Mouse (Mus musculus) MEL-GATA-1-ER (cell line): ENCODE data around the gene Nav2.
A peak's percentile ranks its signal among the peaks of the same experiment; 100 is the strongest.

Experiments used
- DNase-seq: peaks from one replicate; pipeline ENCODE4 v3.0.0-alpha.2; 2012; ENCODE audit warnings: low read depth; ENCODE audit errors: extremely low read depth

The Nav2 gene

DNA sequence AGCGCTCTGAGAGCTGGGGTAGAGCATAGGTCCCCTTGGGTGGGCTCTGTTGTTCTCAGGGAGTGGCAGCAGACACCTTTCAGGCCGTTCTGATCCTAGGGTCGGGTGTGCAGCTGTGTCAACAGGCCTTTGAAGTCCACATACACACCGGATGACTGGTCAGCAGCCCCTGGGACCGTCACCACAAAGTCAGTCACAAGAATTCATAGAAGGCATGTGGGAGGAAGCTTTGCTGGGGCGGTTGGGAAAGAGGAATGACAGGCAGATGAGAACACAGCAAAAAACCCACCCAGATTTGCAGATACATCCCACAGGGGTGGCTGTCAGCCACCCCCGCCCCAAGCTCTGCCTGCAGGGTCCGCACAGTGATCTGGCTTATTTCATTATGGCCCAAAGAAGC is 20.5 kb upstream of the Nav2 start:
- no peak for DNase-seq

DNA sequence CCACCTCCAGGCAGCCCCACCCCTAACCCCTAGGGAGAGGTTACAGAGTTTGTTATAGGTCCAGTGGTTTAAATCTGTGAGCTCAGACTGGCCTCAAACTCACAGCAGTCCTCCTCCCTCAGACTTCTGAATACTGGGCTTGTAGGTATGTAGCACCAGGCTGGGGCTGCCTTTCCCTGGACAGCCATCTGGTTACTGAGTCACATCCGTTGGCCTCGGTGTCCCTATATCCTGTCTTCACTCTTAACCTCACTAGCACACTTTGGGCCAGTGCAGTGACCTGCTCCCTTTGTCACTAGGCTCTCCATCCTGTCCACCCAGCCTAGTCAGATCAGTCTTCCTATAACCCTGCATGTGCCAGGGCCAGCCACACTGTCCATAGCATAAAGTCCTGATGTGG is 19.8 kb upstream of the Nav2 start:
- DNase-seq: no peak

DNA sequence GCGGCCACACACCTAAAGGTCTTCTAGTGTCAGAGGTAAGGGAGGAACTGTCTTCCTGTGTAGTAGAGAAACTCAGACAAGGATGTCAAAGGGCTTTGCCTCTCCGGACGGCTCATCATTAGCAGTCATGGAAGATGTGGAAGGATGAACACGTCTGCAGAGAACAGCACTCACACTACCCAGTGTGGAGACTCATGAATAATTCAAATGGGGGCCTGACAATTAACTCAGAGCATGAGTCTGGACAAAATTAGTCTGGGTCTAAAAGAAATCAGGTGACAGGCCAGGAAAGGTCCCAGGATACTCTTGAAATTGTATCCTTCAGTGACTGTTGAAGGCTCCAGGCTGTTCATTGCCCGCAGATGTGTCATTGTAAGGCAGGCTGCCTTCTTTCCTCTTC is 17.5 kb upstream of the Nav2 start:
- DNase-seq: no peak

DNA sequence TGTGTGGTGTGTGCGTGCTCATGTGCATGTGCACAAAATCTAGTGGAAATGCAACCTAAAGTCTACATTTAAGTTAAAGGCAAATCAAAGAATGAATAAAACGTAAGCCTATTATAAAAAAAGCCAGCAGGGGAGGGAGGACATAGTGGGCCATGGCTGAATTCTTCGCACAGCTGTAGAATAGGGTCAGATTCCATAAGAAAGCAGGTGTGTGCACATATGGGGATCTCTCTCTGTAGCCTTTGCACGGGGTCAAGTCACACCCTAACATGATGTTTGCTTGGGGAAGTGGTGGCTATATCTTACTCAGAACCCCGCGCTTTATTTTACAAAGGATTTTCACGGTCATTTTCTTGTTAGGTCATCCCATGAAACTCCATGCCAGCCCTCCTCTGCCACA is 15.4 kb upstream of the Nav2 start:
- DNase-seq: no peak

DNA sequence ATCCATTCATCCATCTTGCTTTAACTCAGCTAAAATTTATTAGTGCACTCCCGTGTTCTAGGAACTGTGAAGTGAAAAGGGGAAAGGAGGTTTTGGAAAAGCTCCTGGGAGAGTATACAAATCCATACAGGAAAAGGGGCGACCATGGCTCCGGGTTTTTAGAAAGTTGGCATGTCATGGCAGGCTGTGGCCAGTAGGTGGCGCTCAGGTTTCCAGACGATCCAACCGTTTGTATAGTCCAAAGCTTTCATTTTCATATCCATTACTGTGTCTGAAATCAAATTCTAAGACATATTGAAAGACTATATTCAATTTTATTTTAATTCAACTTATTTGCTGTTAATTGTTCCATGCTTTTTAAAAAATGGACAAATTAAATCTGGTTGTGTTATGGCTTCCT is 14.4 kb upstream of the Nav2 start:
- DNase-seq: no peak

DNA sequence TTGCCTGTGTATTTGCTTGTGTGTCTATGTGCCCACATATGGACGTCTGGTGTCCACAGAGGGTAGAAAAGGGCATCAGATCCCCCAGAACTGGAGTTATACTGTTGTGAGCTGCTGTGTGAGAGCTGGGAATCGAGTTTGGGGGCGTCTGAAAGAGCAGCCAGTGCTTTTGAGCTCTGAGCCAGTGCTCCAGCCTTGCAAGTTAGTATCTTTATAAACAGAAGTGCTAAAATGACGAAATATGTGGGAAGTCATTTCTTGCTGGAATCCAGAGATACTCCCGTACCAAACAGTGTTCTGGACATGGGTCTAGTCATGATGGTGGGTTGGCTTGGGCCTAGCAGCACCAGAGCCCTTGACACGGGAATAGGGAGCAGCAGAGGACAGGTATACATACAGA is 13.8 kb upstream of the Nav2 start:
- no peak for DNase-seq

DNA sequence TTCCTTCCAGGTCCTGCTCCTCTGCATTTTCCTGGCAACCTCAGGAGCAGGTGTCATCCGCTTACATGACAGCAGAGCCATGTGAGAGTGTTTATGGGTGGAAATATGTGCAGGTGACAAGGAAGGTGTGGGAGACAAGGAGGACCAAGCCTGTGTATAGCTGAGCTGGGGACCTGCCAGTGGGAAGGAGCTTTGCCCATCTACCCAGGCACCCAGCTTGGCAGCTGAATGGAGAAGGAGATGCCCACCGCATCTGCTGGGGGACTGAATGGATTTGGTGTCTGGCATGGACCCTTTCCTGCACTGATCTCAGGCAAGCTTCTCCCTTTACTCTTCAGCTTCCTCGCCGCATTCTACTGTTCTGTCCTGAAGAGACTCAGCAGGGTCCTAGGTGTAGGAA is 13.0 kb upstream of the Nav2 start:
- DNase-seq: no peak

DNA sequence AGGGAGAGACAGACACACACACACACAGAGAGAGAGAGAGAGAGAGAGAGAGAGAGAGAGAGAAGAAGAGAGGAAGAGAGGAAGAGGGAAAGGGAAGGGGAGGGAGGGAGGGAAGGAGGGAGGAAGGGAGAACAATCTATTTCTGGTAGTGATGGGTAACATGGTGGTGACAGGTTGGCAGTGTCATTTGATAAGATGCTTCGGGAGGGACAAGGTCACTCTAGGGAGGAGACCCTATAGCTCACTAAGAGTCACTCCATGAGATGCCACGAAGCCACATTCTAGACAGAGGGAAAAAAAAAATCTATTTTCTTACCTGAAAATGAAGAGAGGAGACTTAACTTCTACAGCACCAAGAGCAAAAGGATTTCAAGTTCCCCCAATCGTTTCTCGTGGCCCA is 12.5 kb upstream of the Nav2 start:
- no peak for DNase-seq

DNA sequence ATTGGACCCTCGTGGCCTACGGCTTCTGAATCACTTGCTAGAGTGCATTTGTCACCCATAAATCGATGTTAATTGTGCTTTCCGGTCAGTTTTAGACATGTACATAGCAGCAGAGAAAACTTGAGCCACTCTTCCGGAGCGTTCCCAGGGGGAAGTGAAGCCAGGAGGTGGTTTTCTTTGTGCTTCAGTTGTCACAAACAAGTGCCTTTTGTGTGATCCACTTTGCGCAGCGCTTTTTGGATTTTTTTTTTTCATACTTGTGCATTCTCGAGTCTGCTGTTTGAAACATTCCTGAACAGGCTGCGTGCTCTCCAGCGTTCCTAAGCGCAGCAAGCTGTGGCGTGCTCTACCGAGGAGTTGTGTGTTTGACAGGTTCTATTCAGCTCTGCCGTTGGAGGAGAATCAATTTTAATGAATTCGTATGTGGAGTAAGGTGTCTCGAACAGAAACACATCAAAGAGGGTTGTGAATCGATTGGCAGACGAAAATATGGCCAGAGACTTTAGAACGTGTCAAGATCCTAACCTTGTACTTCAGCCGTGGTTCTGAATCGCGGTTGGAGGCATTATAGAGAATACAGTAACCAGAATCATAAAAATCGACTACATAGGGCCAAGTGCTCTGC is 10.9 kb upstream of the Nav2 start:
- DNase-seq: no peak

DNA sequence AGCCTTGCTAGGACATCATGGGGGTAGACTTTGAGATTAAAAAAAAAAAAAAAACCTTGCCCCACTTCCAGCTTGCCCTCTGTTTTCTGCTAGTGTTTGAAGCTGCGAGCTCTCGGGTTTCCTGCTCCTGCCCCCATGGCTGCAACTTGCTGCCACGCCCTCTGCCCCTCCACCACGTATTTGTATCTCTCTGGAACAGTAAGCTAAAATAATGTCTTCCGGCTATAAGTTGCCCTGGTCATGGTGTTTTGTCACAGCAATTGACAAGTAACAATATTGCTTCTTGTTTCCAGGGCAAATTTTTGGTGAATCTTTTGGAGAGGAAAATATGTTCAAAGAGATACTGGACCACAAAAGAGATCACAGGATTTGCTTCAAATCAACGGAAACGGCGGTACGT is 10.1 kb upstream of the Nav2 start:
- DNase-seq: no peak

DNA sequence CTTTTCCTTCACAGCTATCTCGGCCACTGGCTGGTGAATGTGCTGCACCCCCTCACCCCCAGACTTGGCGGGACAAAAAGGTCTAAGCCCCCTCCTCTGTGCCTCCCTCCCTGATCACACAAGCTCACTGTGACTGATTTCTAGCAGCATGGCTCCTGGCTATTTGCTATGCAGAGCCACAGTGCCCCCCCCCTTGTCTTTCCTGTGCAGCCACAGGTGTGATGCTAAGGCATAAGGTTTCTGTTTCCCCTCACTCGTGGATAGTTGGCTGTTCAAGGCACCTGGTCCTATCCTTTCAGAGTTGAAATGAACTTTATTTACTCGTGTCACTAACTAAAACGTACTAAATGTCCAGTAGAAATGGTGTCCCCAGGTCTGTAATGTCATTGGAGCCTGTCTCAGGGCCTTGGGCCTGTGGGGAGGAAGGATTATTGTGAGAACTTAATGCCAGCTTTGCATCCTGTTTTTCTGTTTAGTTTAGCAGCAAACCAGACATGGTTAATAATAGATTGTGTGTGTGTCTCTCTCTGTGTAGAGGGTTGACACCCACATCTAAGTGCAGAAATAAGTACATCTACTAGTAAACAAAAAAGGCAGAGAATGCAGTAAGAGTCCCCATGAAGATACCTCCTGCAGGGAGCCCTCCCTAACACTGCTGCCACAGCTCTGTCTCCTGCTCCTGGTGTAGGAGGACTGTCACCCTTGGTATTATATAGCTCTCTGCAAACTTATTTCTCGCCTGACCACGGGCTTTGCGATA is 7.9 kb upstream of the Nav2 start:
- DNase-seq: no peak

DNA sequence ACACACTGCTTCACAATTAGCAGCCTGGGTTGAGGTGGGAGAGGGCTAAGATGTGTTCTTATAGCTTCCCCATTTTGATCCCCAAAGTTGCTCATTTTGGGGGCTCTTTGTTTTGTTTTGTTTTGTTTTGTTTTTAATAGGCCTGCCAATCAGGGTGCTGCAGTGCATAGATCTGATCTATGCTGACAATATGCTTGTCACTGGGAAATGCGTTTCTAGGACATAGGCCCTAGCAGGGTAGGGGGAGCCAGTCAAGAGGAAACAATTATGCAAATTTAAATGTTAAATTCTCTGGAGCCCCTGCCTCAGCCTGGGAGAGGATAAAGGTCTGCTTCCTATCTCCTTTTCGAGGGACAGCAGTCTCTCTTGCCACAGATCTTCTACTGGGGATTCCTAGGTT is 6.1 kb upstream of the Nav2 start:
- DNase-seq: no peak

DNA sequence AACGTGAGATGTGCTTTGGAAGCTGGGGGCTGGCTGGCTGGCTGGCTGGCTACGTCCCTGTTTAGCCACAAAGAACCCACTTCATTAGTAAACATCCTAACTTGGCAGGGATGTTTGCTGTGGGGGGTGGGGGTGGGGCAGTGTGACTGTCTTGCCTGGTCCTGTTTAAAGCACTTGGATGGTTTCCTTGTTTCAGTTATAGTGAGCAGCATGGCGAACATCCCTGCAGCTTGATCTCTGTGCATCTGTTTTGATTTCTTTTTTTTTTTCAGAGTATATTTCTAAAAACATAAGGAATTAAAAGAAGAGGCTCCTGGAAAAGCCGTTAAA is 791 bp downstream of the Nav2 start:
- DNase-seq: no peak

DNA sequence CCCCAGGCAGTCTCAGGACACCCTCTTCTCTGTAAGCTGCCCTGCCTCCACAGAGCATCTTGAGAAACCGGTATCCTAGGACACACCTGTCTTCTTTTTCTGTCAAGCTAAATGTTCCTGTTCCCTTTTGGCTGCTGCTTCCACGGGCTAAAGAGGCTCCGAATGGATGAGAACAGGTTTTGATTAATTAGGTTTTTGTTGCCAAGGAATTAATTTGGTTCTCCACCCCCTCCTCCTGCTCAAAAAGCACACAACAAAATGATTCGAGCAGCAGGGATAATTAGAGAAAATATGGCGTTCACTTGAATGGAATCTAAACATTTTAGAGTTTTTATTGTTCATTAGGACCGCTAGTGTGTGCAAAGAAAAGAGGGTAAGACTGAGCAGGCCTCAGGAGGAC is 1.8 kb downstream of the Nav2 start:
- DNase-seq: no peak

DNA sequence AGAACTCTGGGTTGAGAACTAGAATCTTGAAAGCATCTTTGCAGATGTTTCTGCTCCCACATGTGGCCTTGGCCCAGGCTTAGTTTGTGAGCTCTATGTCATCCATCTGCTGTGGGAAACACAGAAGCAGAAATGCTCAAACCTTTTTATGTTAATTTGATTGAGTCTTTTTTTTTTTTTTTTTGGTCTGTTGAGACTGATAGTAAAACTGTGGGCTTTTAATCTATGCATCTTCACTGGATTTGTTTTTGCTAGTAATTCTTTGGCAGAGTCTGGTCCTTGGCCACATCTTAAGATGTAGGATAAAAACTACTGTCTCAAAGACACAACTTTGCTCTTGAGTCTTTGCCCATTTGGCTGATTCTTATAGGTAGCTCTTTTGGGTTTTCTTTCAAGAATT is 2.6 kb downstream of the Nav2 start:
- no peak for DNase-seq

DNA sequence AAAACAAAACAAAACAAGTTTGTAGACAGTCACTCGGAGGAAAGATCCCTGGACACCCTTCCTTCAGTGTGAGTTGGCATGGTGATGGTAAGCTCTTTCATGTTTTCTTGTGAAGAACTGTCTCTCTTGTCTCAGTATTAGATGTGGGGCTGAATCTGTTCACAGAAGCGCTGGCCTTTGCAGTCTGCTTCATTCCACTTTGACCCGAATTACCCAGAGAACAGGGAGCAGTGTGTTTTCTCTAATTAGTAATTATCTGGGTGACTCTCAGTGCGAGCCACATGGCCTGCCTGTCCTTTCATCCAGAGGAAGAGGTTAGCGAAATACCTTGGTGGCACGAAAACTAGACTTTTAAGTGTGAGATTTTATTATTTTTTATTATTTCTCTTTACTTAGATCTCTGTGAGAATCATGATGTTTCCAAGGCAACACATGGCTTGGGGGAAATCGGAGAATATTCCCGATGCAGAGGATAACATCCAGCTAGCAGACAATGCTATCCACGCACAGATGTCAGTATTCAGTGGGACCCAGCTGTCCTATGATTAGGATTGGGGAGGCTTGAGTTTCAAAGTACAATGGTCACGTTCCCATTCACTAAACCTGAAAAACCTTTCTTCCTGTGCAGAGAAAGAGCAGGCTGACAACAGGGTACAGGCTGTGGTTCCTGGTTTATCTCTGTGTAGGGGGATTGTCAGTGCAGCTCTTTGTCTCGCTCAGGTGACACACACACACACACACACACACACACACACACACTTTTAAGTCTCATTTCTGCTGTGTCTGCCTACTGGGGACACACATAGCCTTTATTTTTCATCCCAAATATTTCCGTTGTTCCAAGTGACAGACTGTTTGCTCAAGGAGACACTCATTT is 6.4 kb downstream of the Nav2 start:
- DNase-seq: no peak

DNA sequence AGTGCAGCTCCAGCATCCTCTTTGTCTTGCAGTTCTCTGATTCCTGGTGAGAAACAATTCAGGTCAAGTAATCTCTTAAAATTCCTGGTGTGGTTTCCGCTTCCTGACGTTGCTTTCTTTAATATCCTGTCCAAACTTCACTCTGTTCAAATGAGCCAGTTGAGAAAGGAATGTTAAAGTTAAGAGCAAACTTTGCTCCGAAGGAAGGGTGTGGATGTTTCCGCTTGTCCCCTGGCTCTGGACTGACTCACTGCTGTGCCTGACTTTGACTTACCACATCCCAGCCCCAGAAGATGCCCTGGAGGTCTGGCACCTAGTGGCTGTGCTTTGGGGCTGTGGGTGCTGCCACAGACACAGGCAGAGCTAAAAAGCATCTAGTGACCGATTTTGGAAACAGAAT is 8.9 kb downstream of the Nav2 start:
- no peak for DNase-seq

DNA sequence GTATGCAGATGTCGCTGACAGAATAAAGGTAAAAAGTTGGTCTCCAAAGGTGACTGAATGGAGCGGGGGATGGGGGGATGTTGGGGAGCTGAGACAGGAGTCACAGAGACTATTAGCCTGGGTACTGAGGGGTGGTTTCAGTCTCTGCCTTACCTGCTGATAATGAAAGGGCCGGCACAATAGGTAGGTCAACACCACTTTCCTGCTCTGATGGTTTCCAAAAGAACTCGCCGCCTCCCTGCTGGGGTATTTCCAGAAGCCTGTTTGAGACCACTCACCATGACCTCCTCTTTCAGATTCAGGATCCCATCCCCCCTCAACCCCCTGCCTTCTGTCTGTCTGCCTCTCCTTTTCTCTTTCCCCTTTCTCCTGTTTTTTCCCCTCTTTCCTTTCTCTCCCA is 9.5 kb downstream of the Nav2 start:
- no peak for DNase-seq

DNA sequence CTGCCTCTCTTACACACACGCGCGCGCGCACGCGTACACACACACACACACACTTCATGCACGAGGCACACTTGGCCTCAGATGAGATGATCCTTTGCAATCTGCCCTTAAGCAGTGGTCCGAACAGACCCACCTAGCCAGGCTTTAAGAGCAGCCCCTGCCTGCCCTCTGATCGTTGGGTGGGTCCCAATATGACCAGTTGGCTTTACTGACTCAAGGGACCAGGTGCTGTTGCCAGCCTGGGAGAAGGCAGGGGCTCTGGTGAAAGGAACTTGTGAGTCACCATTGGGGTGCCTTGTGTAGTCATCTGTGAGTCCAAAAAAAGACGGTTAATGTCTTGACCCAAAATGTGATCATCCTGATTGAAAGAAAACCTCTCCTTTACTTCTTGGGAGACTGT is 9.9 kb downstream of the Nav2 start:
- DNase-seq: no peak

DNA sequence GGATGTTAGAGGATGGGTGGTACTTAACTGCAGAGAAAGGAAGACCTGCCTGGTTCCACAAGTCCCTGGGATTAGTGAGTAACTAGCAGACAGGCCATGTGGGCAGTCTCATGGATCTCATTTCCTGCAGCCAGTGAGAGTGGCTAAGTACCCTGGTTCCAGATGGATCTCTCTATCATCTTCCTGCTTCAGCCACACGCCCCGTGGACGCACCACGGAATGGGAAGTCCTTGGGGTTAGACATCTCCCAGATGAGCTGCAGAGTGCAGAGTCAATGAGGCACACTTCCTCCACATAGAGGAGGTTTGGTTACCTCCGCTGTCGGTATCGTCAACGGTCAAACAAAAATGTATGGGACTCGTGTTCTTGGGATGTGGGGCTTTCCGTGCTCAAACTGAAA is 15.1 kb downstream of the Nav2 start:
- no peak for DNase-seq

DNA sequence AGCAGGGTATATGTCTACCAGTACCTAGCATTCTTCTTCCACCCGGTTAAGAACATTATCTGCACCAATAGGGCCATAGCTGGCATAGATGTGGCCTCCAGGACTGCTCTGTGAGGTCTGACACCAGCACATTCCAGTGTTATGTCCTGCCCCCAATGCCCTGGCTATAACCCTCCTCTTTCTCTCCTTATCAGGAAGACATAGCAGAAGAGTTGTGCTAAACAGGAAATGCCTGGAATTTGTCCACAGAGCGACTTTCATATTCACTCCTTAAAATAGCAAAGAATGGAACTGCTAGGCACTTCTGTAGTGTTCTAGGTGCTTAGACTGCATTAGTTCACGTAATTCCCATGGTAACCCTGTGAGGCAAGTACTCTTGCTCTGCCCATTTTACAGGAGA is 16.7 kb downstream of the Nav2 start:
- no peak for DNase-seq

DNA sequence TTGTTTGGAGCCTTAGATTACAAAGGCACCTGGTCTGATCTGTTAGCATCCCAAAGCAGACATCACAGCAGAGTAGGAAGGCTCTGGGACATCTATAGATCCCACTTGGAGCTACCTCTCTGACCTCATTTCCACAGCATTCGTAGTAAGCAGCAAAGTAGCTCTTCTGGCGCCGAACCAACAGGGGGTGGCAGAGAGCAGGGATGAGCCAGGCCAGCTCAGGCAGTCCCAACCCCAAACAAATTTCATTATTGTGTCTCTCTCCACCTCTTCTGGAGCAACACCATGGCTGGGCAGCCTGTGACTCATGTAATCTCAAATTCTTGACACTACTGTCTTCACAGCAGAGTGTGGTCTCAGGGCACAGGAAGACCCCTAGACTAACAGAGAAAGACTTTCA is 19.8 kb downstream of the Nav2 start:
- DNase-seq: peak; percentile 26

DNA sequence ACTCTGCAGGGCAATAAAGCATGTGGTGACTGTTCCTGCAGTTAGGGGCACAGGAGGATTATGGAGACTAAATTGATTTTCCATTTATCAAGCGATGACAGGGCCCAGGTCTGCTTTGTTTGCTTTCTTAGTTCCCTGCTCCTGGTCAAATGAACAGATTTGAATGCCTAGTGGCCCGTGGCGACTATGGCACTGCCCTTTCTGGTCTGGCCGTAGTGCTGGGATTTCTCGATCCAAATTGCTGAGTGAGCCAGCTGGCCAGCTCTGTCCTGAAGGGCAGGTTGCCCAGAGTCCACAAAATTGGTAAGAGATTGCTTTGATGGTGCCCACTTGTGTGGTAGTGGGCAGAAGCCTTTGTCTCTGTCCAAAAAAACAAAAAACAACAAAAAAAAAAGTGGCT is 21.9 kb downstream of the Nav2 start:
- no peak for DNase-seq
